Mouse (Mus musculus) ovary, postnatal 14 days (tissue): ENCODE results near the gene Ap3d1.
A peak's percentile ranks its signal among the peaks of the same experiment; 100 is the strongest.

ENCODE experiments used
- DNase-seq: peaks from one replicate; pipeline ENCODE4 v3.0.0; 2022; ENCODE audit warnings: low spot score

Ap3d1 gene

GRCm38 (mm10) chr10:80702536-80703390, 39.3 kb downstream of the Ap3d1 start:
- peak; percentile 92 for DNase-seq

GRCm38 (mm10) chr10:80701721-80702535, 40.1 kb downstream of the Ap3d1 start, which contains the start of the genes Mob3a and Izumo4:
Gene Mob3a (minus strand): TSS chr10:80701977.
Gene Izumo4 (plus strand): TSS chr10:80702184.
- peak; percentile 94 for DNase-seq

GRCm38 (mm10) chr10:80700732-80701131, 41.3 kb downstream of the Ap3d1 start:
- DNase-seq = no peak

- no peak for DNase-seq
Measured at GRCm38 (mm10) chr10:80700038-80700504, 42.0 kb downstream of the Ap3d1 start.

GRCm38 (mm10) chr10:80698605-80699004, 43.5 kb downstream of the Ap3d1 start:
- DNase-seq = no peak

- DNase-seq = no peak
Measured at GRCm38 (mm10) chr10:80697812-80698211, 44.3 kb downstream of the Ap3d1 start.

GRCm38 (mm10) chr10:80697393-80697787, 44.7 kb downstream of the Ap3d1 start:
- DNase-seq = no peak

- DNase-seq = no peak
Measured at GRCm38 (mm10) chr10:80696502-80697392, 45.3 kb downstream of the Ap3d1 start.

GRCm38 (mm10) chr10:80695801-80696501, 46.1 kb downstream of the Ap3d1 start:
- DNase-seq = no peak

- DNase-seq = no peak
Measured at GRCm38 (mm10) chr10:80695186-80695585, 46.9 kb downstream of the Ap3d1 start.

- no peak for DNase-seq
Measured at GRCm38 (mm10) chr10:80694159-80694938, 47.7 kb downstream of the Ap3d1 start.

GRCm38 (mm10) chr10:80693401-80694045, 48.5 kb downstream of the Ap3d1 start:
- DNase-seq = no peak

- no peak for DNase-seq
Measured at GRCm38 (mm10) chr10:80692249-80693165, 49.6 kb downstream of the Ap3d1 start.

- peak; percentile 58 for DNase-seq
Measured at GRCm38 (mm10) chr10:80687850-80688249, 54.2 kb downstream of the Ap3d1 start.

GRCm38 (mm10) chr10:80686617-80687016, 55.4 kb downstream of the Ap3d1 start:
- no peak for DNase-seq

- DNase-seq = no peak
Measured at GRCm38 (mm10) chr10:80684984-80685383, 57.1 kb downstream of the Ap3d1 start.

- peak; percentile 58 for DNase-seq
Measured at GRCm38 (mm10) chr10:80684214-80684613, 57.9 kb downstream of the Ap3d1 start.

GRCm38 (mm10) chr10:80683647-80684046, 58.4 kb downstream of the Ap3d1 start:
- no peak for DNase-seq

GRCm38 (mm10) chr10:80682003-80682402, 60.1 kb downstream of the Ap3d1 start:
- no peak for DNase-seq
